Mouse (Mus musculus): Measurements from ENCODE around the gene Rpl23a. TPM values are rescaled to one million over a fixed set of nuclear protein-coding genes. Genes with fewer than 3 reads are reported as not detected.
A peak's percentile ranks its signal among the peaks of the same experiment; 100 is the strongest.

Gene Rpl23a
- 100 to 1,000 TPM; 729 to 741 TPM for total RNA-seq (2021)
- long read RNA-seq, experiment 1, transcript Rpl23a-201 (5 exons, 560 nt) = major isoform, 56 of 62 reads
- long read RNA-seq, experiment 1, transcript Rpl23a-202 (4 exons, 588 nt) = minor isoform, 5 of 62 reads
- long read RNA-seq, experiment 1, partial matches to known transcripts = 0 of 62 reads
- long read RNA-seq, experiment 1, other reads (novel, unspliced or antisense) = 1 of 62 reads
- long read RNA-seq, experiment 2, transcript Rpl23a-202 (4 exons, 588 nt) = minor isoform, 6 of 67 reads
- long read RNA-seq, experiment 2, transcript Rpl23a-201 (5 exons, 560 nt) = major isoform, 60 of 67 reads
- long read RNA-seq, experiment 2, partial matches to known transcripts = 1 of 67 reads
- long read RNA-seq, experiment 2, other reads (novel, unspliced or antisense) = 0 of 67 reads

GRCm38 (mm10) chr11:78182961-78183844 is at the start of gene Rpl23a:
TSS of gene Rpl23a (minus strand) at chr11:78183584.
- peak; percentile 79 to 86 for DNase-seq (ENCODE audit: low spot score in 2 of 2)

- no peak for DNase-seq (ENCODE audit: low spot score in 2 of 2)
Measured at GRCm38 (mm10) chr11:78231518-78231917, 48.1 kb upstream of the Rpl23a start.

GRCm38 (mm10) chr11:78223586-78223985 is 40.2 kb upstream of the Rpl23a start:
- no peak for DNase-seq (ENCODE audit: low spot score in 2 of 2)

GRCm38 (mm10) chr11:78215709-78216317 is 32.4 kb upstream of the Rpl23a start:
- no peak for DNase-seq (ENCODE audit: low spot score in 2 of 2)

GRCm38 (mm10) chr11:78213086-78213817 is 29.9 kb upstream of the Rpl23a start:
- no peak for DNase-seq (ENCODE audit: low spot score in 2 of 2)

GRCm38 (mm10) chr11:78211513-78211912 is 28.1 kb upstream of the Rpl23a start:
- no peak for DNase-seq (ENCODE audit: low spot score in 2 of 2)

GRCm38 (mm10) chr11:78210615-78211014 is 27.2 kb upstream of the Rpl23a start:
- DNase-seq (ENCODE audit: low spot score in 2 of 2) = no peak

GRCm38 (mm10) chr11:78209886-78210285 is 26.5 kb upstream of the Rpl23a start:
- no peak for DNase-seq (ENCODE audit: low spot score in 2 of 2)

- no peak for DNase-seq (ENCODE audit: low spot score in 2 of 2)
Measured at GRCm38 (mm10) chr11:78207190-78207589, 23.8 kb upstream of the Rpl23a start.

GRCm38 (mm10) chr11:78205361-78206206 is 22.2 kb upstream of the Rpl23a start:
- DNase-seq (ENCODE audit: low spot score in 2 of 2) = no peak

- DNase-seq (ENCODE audit: low spot score in 2 of 2) = no peak
Measured at GRCm38 (mm10) chr11:78204287-78204686, 20.9 kb upstream of the Rpl23a start.

GRCm38 (mm10) chr11:78202372-78202771 is 19.0 kb upstream of the Rpl23a start:
- DNase-seq (ENCODE audit: low spot score in 2 of 2) = no peak

- DNase-seq (ENCODE audit: low spot score in 2 of 2) = no peak
Measured at GRCm38 (mm10) chr11:78195101-78195863, 11.9 kb upstream of the Rpl23a start.

GRCm38 (mm10) chr11:78194411-78195100 is 11.2 kb upstream of the Rpl23a start:
- DNase-seq (ENCODE audit: low spot score in 2 of 2) = no peak

- no peak for DNase-seq (ENCODE audit: low spot score in 2 of 2)
Measured at GRCm38 (mm10) chr11:78193113-78193512, 9.7 kb upstream of the Rpl23a start, which contains the start of gene Proca1. TSS of gene Proca1 (plus strand) at chr11:78193392.

- no peak for DNase-seq (ENCODE audit: low spot score in 2 of 2)
Measured at GRCm38 (mm10) chr11:78190041-78190440, 6.7 kb upstream of the Rpl23a start.

GRCm38 (mm10) chr11:78189234-78190040 is 6.1 kb upstream of the Rpl23a start:
- DNase-seq (ENCODE audit: low spot score in 2 of 2) = peak; percentile 48 to 61

Data from left cerebral cortex, adult 18-20 months (tissue).